Mouse (Mus musculus) spleen, adult 12 weeks (tissue): ENCODE data around the gene Smtn.

Experiments used
- DNase-seq: peaks from one replicate; pipeline ENCODE4 v3.0.0; 2022; ENCODE audit warnings: low spot score

Smtn gene

DNA sequence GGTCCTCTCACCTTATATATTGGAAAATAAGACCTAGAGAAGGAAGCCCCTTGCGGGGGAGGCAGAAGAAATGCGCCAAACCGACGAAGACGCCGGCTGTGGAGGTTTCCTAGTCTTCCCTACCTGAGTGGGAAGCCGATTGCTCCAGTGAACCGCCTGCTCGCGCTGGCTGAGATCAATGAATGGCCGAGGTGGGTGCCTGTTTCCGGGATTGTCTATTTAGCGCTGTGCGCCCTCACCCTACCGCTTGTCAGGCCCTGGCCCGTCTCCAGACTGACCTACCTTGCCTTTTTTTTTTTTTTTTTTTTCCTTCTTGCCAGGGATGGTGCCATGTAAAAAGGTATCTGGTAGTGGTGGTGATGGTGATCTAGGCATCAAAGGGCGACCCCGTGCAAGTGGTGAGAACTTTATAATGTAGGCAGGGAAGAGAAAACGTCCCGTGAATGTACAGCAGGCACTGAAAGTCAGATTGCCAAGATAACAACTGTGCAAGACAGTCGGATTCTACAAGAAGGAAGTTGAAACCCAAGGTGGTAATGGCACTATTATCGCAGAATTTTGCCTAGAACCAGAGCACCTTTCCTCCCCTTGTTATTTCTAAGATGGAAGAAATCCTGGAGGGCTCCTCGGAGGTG lies at the start of gene Smtn:
TSS of gene Smtn (minus strand) at position 162 of the 635 bp plus-strand sequence.
- DNase-seq: no peak

- DNase-seq: no peak
Measured at GRCm38 (mm10) chr11:3588036-3588672, 47.7 kb upstream of the Smtn start.

GRCm38 (mm10) chr11:3587350-3587749 lies 46.9 kb upstream of the Smtn start:
- no peak for DNase-seq

DNA sequence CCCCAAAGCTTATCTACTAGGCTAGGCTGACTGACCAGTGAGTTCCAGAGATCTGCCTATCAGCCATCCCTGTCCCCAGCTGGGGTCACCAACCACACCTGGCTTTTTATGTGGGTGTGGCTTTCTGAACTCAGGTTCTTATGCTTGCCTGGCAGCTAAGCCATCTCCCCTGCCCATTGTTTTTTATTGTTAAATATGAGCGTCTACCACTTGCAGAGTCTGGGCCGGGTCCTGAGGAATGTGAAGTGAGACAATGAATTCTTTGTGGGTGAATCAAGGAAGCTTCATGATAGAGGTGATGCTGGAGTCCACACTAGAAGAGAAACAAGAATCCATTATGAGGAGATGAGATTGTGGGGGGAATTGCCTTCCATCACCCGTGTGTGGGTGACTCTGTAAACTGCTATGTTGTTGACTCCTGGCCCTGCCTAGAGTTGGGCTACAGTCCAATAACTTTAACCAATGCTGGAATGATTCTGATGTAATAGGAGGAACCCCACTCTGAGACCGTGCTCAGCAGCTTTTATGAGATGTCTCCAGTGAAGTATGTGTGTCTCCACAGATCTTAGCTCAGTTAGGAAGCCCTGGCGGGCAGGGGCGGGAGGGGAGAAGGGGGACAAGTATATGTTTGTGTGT lies 45.7 kb upstream of the Smtn start:
- DNase-seq: no peak

DNA sequence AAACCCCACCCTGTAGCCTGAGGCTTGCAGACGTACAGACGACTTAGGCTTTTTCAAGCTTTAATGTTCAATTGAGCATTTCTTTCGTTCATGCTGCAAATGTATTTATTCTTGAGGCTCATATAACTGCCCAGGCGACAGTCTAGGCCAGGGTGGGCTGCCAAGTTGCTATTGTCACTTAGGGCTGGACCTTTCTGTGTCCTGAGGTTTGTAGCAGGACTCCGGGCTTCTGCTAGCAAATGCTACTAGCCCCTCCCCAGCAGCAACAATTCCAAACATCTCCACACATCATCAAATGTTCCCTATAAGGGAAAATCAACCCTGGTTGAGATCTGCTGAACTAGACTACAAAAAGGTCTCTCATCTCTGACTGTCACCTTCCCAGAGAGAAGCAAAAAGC lies 42.7 kb upstream of the Smtn start:
- DNase-seq: no peak

DNA sequence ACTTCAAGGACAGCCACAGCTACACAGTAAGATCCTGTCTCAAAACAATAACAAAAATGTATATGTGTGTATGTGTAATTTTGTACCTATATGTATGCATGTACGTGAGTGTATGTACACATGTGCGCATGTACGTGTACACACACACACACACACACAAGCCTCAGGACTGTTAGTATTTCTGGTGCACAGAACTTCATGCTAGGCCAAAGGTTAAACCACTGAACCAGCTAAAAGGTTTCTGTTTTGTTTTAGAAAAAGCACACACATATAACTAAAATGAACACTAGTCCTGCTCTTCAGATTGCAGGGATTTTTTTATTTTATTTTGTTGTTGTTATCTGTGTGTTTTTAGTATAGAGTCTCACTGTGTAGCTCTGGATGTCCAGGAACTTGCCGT lies 41.5 kb upstream of the Smtn start:
- DNase-seq: no peak

GRCm38 (mm10) chr11:3580306-3581084 lies 40.1 kb upstream of the Smtn start:
- DNase-seq: no peak

DNA sequence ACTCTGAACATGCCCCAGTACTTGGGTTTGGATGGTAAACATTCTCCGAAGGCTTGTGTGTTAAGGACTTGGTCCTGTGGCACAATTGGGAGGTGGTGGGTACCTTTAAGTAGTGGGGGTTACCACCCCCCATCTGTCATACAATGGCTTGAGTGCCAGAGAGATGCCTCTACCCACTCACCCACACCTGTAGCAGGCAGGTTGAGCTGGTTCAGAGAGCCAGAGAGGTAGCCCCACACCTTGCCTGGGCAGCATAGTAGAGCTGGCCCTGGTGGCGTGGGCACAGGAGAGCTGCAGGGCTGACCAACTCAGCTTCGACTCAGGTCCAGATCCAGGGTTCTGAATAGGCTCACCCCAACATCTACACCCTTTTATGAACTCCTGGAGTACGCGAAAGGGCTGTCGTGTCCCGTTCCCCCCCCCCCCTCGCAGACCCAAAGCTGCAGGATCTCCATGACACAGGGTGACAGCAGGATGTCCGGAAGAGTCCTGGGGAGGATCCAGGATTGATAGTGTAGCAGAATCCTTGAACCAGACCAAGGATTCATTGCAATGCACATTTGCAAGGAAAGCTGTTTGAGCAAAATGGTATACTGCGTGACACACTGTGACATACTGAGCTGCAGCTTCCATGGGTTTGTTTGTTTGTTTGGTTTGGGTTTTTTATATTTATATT lies 37.8 kb upstream of the Smtn start:
- DNase-seq: no peak

- no peak for DNase-seq
Measured at GRCm38 (mm10) chr11:3575238-3575637, 34.8 kb upstream of the Smtn start.

- DNase-seq: no peak
Measured at GRCm38 (mm10) chr11:3573092-3573491, 32.7 kb upstream of the Smtn start.

- DNase-seq: no peak
Measured at GRCm38 (mm10) chr11:3572181-3572580, 31.8 kb upstream of the Smtn start.

DNA sequence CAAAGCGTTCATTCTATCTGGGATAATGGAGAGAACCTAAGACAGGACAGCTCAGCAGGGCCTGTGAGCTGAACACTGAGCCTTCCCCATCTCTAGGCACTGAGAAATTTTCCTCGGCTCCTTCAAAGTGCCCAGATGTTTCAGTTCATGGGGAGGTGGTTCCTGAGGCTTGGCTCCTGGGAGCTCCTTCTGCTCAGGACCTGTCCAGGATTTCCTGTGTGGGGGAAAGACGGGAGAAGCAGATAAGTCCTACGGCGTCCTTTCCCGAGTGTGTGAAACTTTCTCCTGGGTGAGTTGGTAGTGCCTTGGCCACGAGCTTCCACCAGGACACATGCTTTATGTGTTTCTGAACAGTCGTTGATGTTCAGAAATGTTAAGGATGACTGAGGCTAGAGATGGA lies 29.9 kb upstream of the Smtn start:
- DNase-seq: no peak

GRCm38 (mm10) chr11:3567896-3568295 lies 27.5 kb upstream of the Smtn start:
- DNase-seq: no peak

GRCm38 (mm10) chr11:3566018-3566417 lies 25.6 kb upstream of the Smtn start:
- no peak for DNase-seq

- DNase-seq: no peak
Measured at GRCm38 (mm10) chr11:3564451-3564850, 24.0 kb upstream of the Smtn start.

DNA sequence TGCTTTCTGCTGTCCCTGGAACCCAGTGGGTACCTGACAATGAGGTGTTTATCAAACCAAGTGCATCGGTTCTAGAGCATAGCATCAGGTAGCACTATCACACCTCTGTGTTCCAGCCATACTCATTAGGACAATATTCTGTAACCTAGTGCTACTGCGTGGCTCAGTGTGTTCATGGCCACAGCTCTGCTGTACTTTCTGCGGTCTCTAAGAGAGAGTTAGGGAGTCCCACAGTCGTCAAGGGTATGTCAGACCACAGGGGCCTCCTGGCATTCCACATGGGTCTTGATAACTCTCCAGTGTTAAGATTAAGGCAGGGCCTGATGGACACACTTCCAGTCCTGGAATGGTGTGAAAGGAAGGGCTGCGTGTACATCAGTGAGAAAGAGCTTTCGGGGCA lies 23.4 kb upstream of the Smtn start:
- DNase-seq: no peak

DNA sequence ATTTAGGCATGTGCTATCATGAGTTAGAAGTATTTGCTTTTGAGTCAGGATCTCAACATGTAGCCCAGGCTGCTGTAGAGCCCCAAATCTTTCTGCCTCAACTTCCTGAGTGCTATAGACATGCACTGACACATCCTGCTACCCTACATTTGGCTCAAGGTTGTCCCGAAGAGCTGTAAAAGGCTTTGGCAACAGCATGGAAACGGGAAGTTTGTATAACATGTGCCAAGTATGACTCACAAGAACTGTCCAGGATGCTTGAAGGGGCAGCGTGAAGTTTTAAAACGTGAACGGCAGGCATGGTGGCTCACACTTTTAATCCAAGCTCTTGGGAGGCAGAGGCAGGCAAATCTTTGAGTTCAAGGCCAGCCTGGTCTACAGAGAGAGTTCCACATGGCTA lies 19.8 kb upstream of the Smtn start:
- DNase-seq: no peak

DNA sequence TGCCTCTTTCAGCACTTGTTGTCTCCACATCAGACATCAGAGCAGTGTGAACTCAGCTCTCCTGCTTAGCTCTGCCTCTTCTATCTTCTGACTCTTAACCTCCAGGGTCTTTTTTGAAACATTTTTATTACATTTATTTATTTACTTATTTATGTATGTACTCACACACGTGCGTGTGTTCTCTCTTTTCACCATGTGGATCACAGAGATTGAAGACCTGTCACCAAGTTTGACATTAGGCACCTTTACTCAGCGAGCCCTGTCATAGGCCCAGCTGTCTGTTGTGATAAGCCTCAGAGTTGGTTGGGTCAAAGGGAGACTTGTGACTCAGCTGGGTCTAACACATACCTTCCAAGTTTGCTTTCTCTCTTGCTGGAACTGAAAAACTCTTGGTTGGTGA lies 17.4 kb upstream of the Smtn start:
- DNase-seq: no peak

GRCm38 (mm10) chr11:3554976-3555375 lies 14.6 kb upstream of the Smtn start:
- no peak for DNase-seq

GRCm38 (mm10) chr11:3549791-3550190 lies 9.4 kb upstream of the Smtn start:
- no peak for DNase-seq

DNA sequence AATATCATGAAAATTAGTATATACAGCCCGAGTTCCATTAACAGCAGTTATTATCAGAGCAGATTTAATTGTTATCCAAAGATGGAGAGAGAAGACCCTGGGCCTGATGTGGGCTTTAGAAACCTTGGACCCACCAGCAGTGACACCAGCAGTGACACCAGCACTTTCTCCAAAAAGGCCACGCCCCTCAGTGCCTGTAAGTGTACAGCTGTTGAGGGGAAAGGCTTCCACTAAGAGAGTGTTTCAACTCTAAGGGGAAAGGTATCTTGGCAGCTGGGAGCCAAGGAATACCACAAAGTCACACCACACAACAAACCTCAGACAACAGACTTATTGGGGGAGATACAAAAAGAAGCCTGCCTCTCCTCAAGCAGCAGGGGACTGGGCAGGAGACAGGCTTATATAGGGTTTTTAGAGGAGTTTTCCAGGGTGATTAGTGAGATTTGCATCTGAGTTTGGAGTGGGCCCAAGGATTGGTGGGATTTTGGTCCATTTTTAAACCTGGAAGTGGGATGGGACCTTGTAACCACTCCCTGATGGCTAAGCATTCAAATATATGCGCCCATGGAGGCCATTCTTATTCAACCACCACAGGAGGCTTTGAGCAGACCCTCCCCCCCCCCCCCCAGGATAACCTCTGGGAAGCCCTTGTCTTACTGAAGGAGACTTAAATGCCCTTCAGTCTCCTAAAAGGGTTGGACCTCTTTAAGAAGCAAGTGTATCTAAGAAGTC lies 8.3 kb upstream of the Smtn start:
- DNase-seq: no peak

- DNase-seq: no peak
Measured at GRCm38 (mm10) chr11:3547969-3548368, 7.6 kb upstream of the Smtn start.
